ENCODE assay signal across 8 mouse cellular contexts in genomic region chr8:65617871-65618751, GRCm38 (mm10). TPM values are rescaled to one million over a fixed set of nuclear protein-coding genes. Genes with fewer than 3 reads are reported as not detected.
A peak's percentile ranks its signal among the peaks of the same experiment; 100 is the strongest.
DNase-seq lines count a peak whose midpoint lies in the region; ATAC-seq and TF ChIP-seq lines count a peak whose summit lies in the region.

TSS of gene March1 (plus strand) at chr8:65617900.

- no peak for TF ChIP-seq POLR2A in heart, adult 2 months (IDR thresholded peaks at IDR 0.05; ENCODE audit: insufficient read depth, low read depth, low read length)

- no peaks in the 10 kb centered on the region for H3K4me1 ChIP-seq in heart, adult 2 months (ENCODE audit: control insufficient read depth, insufficient read depth, low read length)
- H3K4me1 ChIP-seq in embryonic facial prominence, embryonic 10.5 days, result peaks cover 6% of the 10 kb centered on the region
- H3K4me1 ChIP-seq in hindbrain, embryonic 15.5 days (replicated peaks), result 0 out of 2 replicates have a peak, but pooled peaks cover 3% of the 10 kb centered on the region

- no peaks in the 10 kb centered on the region for H3K27me3 ChIP-seq in heart, adult 2 months (ENCODE audit: control insufficient read depth, insufficient read depth, low read length)
- peaks cover 24% of the 10 kb centered on the region for H3K27me3 ChIP-seq in embryonic facial prominence, embryonic 10.5 days (replicated peaks; ENCODE audit: low read depth, poor library complexity, severe bottlenecking)
- H3K27me3 ChIP-seq in hindbrain, embryonic 15.5 days, result no peaks in the 10 kb centered on the region

- H3K36me3 ChIP-seq in heart, adult 2 months (ENCODE audit: control insufficient read depth, insufficient read depth, low read length), result no peaks in the 10 kb centered on the region
- no peaks in the 10 kb centered on the region for H3K36me3 ChIP-seq in embryonic facial prominence, embryonic 10.5 days (replicated peaks)
- H3K36me3 ChIP-seq in hindbrain, embryonic 15.5 days, result no peaks in the 10 kb centered on the region

- 4% methylated on average over 23 of the region's 23 CpGs for WGBS in heart, adult 2 months
- WGBS in embryonic facial prominence, embryonic 10.5 days, result 1% methylated on average over 23 of the region's 23 CpGs
- WGBS in hindbrain, embryonic 15.5 days, result under 1% methylated on average over 23 of the region's 23 CpGs

- H3K4me2 ChIP-seq in hindbrain, embryonic 15.5 days, result peak within 1 kb of the TSS; percentile 78

- no peak for TF ChIP-seq EP300 in heart, adult 2 months (IDR thresholded peaks at IDR 0.05; ENCODE audit: insufficient read depth, low read depth, low read length)

- DNase-seq in heart, adult 11 months, result peak; percentile 84
- no peak for DNase-seq in heart, adult 2 months
- DNase-seq in embryonic facial prominence, embryonic 10.5 days (ENCODE audit: low spot score), result peak; percentile 10
- DNase-seq in right cerebral cortex, postnatal 36 days (ENCODE audit: low spot score in 2 of 2), result peak; percentile 51 to 64
- no peak for DNase-seq in adipocyte (ENCODE audit: low spot score)
- DNase-seq in lung, postnatal 36 days, result no peak

- no peak for TF ChIP-seq CTCF in heart, adult 2 months (IDR thresholded peaks at IDR 0.05)

- H3K79me2 ChIP-seq in heart, adult 2 months (replicated peaks; ENCODE audit: control insufficient read depth, insufficient read depth, low read length), result no peaks in the 10 kb centered on the region

- H3K27ac ChIP-seq in heart, adult 2 months, result no peak within 1 kb of the TSS
- no peak within 1 kb of the TSS for H3K27ac ChIP-seq in embryonic facial prominence, embryonic 10.5 days (replicated peaks)
- peak within 1 kb of the TSS; percentile 86 for H3K27ac ChIP-seq in hindbrain, embryonic 15.5 days (replicated peaks)

- intact Hi-C loops in heart, adult 2 months (cut with DNase I), result no loop called here

- ATAC-seq in hindbrain, embryonic 15.5 days (ENCODE audit: low FRiP score, low read depth), result peak; percentile 96
- ATAC-seq in megakaryocyte, adult 5-6 weeks (ENCODE audit: poor library complexity, severe bottlenecking), result no peak

- H3K9me3 ChIP-seq in embryonic facial prominence, embryonic 10.5 days, result no peaks in the 10 kb centered on the region
- H3K9me3 ChIP-seq in hindbrain, embryonic 15.5 days, result no peaks in the 10 kb centered on the region

- H3K4me3 ChIP-seq in heart, adult 2 months, result no peak within 1 kb of the TSS
- peak within 1 kb of the TSS; percentile 38 for H3K4me3 ChIP-seq in embryonic facial prominence, embryonic 10.5 days
- peak within 1 kb of the TSS; percentile 76 for H3K4me3 ChIP-seq in hindbrain, embryonic 15.5 days

- no peak within 1 kb of the TSS for H3K9ac ChIP-seq in heart, adult 2 months (ENCODE audit: low read depth, low read length)
- H3K9ac ChIP-seq in hindbrain, embryonic 15.5 days, result peak within 1 kb of the TSS; percentile 82

RNA-seq across cellular contexts. Expression of gene March1, which starts in this region (rescaled TPM):
- total RNA-seq in heart, adult 2 months (2021), result 1 to 10 TPM; 1.2 to 1.9 TPM
- 0.53 and 0.56 TPM in 2 replicates for polyA plus RNA-seq in heart, adult 2 months (2012; rRNA removed)
- polyA plus RNA-seq in embryonic facial prominence, embryonic 10.5 days (2016; fragmentation: Nextera tagmentation; extraction: Ambion mirVana), result 0.39 and 0.51 TPM in 2 replicates
- 43.3 and 45.8 TPM in 2 replicates for polyA plus RNA-seq in hindbrain, embryonic 15.5 days (2015; fragmentation: Nextera tagmentation; extraction: Ambion mirVana)
- 79.4 and 91.5 TPM in 2 replicates for total RNA-seq in megakaryocyte, adult 5-6 weeks (2015)
- total RNA-seq in megakaryocyte, adult 5-6 weeks (2017), result 95.9 and 97.7 TPM in 2 replicates

Comparison
In these comparisons a context has a peak if more than half of its experiments do, and no peak if none do; other contexts are left out.
1. RNA of gene March1 (total RNA-seq): 79.4 to 97.7 TPM in megakaryocyte, adult 5-6 weeks; 1.2 to 1.9 TPM in heart, adult 2 months; every median in the first group is over 10 times any median in the second.
2. RNA of gene March1 (polyA plus RNA-seq): 43.3 to 45.8 TPM in hindbrain, embryonic 15.5 days; 0.53 to 0.56 TPM in heart, adult 2 months and 0.39 to 0.51 TPM in embryonic facial prominence, embryonic 10.5 days; every median in the first group is over 10 times any median in the second.
3. DNase-seq: peak in heart, adult 11 months (single experiment) and right cerebral cortex, postnatal 36 days (2 of 2); none in heart, adult 2 months (0 of 2), adipocyte (single experiment) and lung, postnatal 36 days (single experiment).
4. Peak in DNase-seq and H3K4me3 ChIP-seq in embryonic facial prominence, embryonic 10.5 days; RNA of the gene not detected or under 1 TPM.